Mouse (Mus musculus) embryonic fibroblast, embryonic 13.5 days (primary cell): ENCODE measurements around the gene Npepps. TPM values are rescaled to one million over a fixed set of nuclear protein-coding genes. Genes with fewer than 3 reads are reported as not detected.

Source experiments
- H3K27ac ChIP-seq: 2 replicates; pipeline ENCODE4 v1.5.1; 2012; ENCODE audit warnings: low read length, control low read depth, inconsistent platforms; ENCODE audit not compliant: insufficient read depth
- H3K4me1 ChIP-seq: 2 replicates; pipeline ENCODE4 v1.6.1; 2011; ENCODE audit warnings: low read length; ENCODE audit not compliant: control insufficient read depth, insufficient read depth
- H3K4me3 ChIP-seq: 2 replicates; pipeline ENCODE4 v1.5.1; 2011; ENCODE audit warnings: mild to moderate bottlenecking, control low read depth, low read length; ENCODE audit not compliant: insufficient read depth
- CTCF ChIP-seq: IDR thresholded peaks from 2 replicates; pipeline ENCODE4 v1.5.1; 2011; ENCODE audit warnings: mild to moderate bottlenecking, control low read depth, low read length, moderate library complexity, borderline replicate concordance; ENCODE audit not compliant: insufficient read depth
- POLR2A ChIP-seq: IDR thresholded peaks from 2 replicates; pipeline ENCODE4 v1.6.1; 2011; ENCODE audit warnings: low read depth, mild to moderate bottlenecking, control low read depth, low read length, moderate library complexity
- polyA plus RNA-seq: library from polyadenylated mRNA; stranded (reverse); fragments of >200 nt; gene quantifications from 2 replicates; pipeline ENCODE4 v1.2.4, GENCODE M21; 2011; ENCODE audit warnings: low read depth; ENCODE audit not compliant: missing spikeins, insufficient read length

Gene Npepps
- polyA plus RNA-seq, 1 experiment = 137 TPM

DNA sequence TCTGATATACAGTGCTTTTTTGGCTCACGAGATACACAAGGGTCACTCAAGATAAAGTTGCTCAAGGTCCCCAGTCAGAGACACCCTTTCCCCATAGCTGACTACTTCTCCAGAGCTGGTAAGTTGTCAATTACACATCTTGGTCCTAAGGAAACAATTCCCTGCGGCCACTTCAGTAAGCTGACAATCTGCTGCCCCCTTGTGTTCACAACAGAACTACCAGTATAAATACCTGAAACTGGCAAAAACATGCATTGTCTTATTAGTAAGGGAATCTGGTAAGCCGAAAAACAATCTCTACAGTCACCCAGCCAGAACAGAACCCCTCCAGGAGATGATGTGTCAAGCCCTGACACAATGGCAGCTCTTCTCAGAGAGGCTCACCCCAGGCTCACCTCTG lies 103.6 kb downstream of the Npepps start:
- Histone ChIP-seq H3K4me1 (0 out of 2 replicates have a peak, but pooled peaks cover under 1% of the 10 kb centered on the region), H3K27ac (no peak overlapping the region), H3K4me3 (no peak overlapping the region)
- TF ChIP-seq CTCF = no peak
- TF ChIP-seq POLR2A = no peak

DNA sequence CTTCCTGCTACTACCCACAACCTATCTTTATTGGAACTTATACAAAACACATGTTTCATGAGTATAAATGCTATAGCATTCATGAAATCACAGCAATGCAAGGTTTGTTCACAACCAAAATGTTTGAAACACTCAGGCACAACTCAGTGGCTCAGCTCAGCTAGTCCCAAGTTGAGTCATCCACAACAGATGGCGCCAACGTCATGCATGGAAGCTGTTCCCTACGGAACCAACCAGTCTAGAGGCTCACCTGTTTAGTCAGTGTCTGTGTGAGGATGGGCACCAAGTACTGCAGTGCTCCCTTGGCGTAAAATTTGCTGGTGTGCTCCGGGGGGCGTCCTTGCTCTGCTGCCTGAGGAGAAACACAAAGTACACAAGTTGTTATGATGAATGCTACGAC lies 104.9 kb downstream of the Npepps start:
- Histone ChIP-seq H3K4me1 (no peaks in the 10 kb centered on the region), H3K27ac (no peak overlapping the region), H3K4me3 (no peak overlapping the region)
- TF ChIP-seq CTCF (no peak), POLR2A (no peak)

DNA sequence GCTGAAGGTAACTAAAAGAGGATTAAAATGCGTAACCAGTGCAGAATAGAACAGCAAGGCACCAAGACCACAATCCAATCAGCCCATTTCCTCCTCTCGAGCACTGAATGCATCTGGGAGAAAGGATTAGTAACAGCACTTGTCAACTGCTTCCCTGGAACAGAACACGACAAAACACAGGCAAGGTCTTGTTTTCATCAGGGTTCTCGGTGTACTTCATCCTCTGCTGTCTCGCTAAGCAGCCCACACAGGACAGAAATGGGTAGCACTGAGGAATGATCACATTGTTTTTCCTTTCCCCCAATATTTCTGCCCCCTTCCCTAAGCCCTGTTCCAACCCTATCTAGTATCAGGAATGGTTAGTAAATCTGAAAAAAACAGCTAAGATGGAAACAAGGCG lies 120.1 kb downstream of the Npepps start:
- H3K4me3 ChIP-seq = no peak overlapping the region
- no peak overlapping the region for H3K27ac ChIP-seq
- no peak for TF ChIP-seq POLR2A
- TF ChIP-seq CTCF = no peak
- H3K4me1 ChIP-seq = no peaks in the 10 kb centered on the region

DNA sequence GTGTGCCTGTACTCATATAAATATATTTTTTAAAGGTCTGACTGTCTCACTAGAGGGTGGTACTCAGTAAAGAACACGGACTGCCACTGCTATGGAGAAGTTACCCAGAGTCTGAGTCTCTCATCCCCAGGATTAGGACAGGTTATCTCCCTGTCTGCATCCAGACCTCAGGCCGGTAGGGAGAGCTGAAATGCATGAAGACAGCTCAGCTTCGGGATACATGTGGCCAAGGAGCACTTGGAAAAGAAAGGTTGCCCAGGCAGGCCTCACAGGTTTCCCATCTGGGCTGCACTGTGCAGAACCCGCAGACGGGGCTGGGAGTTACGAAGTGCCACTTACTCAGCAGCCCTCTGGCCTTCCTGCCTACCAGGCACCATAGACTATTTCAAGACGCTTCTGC lies 123.4 kb downstream of the Npepps start:
- Histone ChIP-seq H3K27ac (no peak overlapping the region), H3K4me3 (no peak overlapping the region), H3K4me1 (peaks cover 9% of the 10 kb centered on the region)
- TF ChIP-seq CTCF (no peak), POLR2A (no peak)

Other genes starting within 250 kb of the Npepps start
- 0.65 and 0.87 TPM in 2 replicates for gene Lrrc46, start 239.2 kb downstream of the Npepps start, polyA plus RNA-seq
- 62.8 and 64.8 TPM in 2 replicates for gene Mrpl10, start 239.1 kb downstream of the Npepps start, polyA plus RNA-seq
- 7.3 and 9.7 TPM in 2 replicates for gene Osbpl7, start 230.0 kb downstream of the Npepps start, polyA plus RNA-seq
- gene Tbx21, start 165.3 kb downstream of the Npepps start, polyA plus RNA-seq = not detected in 2 replicates
- 12.1 and 13.6 TPM in 2 replicates for gene Tbkbp1, start 129.1 kb downstream of the Npepps start, polyA plus RNA-seq
- 272 and 280 TPM in 2 replicates for gene Kpnb1, start 92.8 kb downstream of the Npepps start, polyA plus RNA-seq
- 29.2 and 32.4 TPM in 2 replicates for gene Mrpl45, start 35.1 kb upstream of the Npepps start, polyA plus RNA-seq
- not detected in 2 replicates for gene Gpr179, start 71.4 kb upstream of the Npepps start, polyA plus RNA-seq
- gene Socs7, start 81.9 kb upstream of the Npepps start, polyA plus RNA-seq = 10.0 and 10.6 TPM in 2 replicates
- 49.2 and 55.7 TPM in 2 replicates for gene Arhgap23, start 134.9 kb upstream of the Npepps start, polyA plus RNA-seq
- not detected in 2 replicates for gene 4933428G20Rik, start 219.7 kb upstream of the Npepps start, polyA plus RNA-seq